8 mouse cellular contexts compared by ENCODE assay signal in the genomic region with DNA sequence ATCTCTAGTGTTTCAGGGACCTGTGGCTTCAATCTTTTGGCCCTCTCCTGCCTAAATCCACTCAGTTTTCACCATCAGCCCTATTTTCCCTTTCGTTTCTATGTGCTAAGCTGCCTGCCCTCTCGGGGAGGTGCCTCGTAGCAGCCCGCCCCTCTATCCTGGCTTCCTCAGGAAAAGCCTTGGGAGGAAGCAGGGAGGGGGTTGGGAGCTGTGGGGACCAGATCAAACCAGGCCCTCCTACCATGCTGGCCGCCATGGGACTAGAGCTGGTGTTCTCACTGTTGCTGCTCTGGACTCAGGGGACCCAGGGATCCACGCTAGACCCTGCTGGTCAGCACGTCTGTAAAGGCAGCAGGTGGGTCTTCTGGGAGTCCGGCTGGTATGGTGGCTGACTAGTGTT. TPM values are rescaled to one million over a fixed set of nuclear protein-coding genes. Genes with fewer than 3 reads are reported as not detected.
A peak's percentile ranks its signal among the peaks of the same experiment; 100 is the strongest.
DNase-seq lines count a peak whose midpoint lies in the region; ATAC-seq and TF ChIP-seq lines count a peak whose summit lies in the region.

Gene Scarf1, plus strand, starts transcription at position 205 of the 400 bp plus-strand sequence.

- H3K27ac ChIP-seq in kidney, adult 2 months (ENCODE audit: insufficient read depth, low read depth, low read length) = peak within 1 kb of the TSS; percentile 82
- H3K27ac ChIP-seq in lung, embryonic 15.5 days = no peak within 1 kb of the TSS

- H3K9me3 ChIP-seq in lung, embryonic 15.5 days = no peaks in the 10 kb centered on the region

- 0 out of 2 replicates have a peak, but pooled peaks have one; percentile 23 for ATAC-seq in lung, embryonic 15.5 days (ENCODE audit: borderline replicate concordance, extremely low read depth, low FRiP score, low TSS enrichment)

- no peaks in the 10 kb centered on the region; the same call in 1 of the 2 replicates for H3K36me3 ChIP-seq in kidney, adult 2 months (ENCODE audit: control insufficient read depth, insufficient read depth, low read length)
- peaks cover 13% of the 10 kb centered on the region for H3K36me3 ChIP-seq in lung, embryonic 15.5 days

- peak within 1 kb of the TSS; percentile 50 for H3K4me3 ChIP-seq in kidney, adult 2 months (ENCODE audit: insufficient read depth, low read depth, low read length)
- H3K4me3 ChIP-seq in lung, embryonic 15.5 days = peak within 1 kb of the TSS; percentile 33

- no peak for TF ChIP-seq POLR2A in kidney, adult 2 months (IDR thresholded peaks at IDR 0.05; ENCODE audit: low read depth, low read length)

- TF ChIP-seq CTCF in kidney, adult 2 months (conservative IDR thresholded peaks at IDR 0.05; ENCODE audit: insufficient read depth, insufficient read length, low read depth, low read length) = no peak

- H3K27me3 ChIP-seq in kidney, adult 2 months (replicated peaks; ENCODE audit: control insufficient read depth, insufficient read depth, low read length) = no peaks in the 10 kb centered on the region
- no peaks in the 10 kb centered on the region for H3K27me3 ChIP-seq in lung, embryonic 15.5 days

- 0 out of 2 replicates have a peak within 1 kb of the TSS, but pooled peaks have one; percentile 10 for H3K9ac ChIP-seq in lung, embryonic 15.5 days

- DNase-seq in cerebellum, adult 9-11 months = peak; percentile 26
- no peak for DNase-seq in cerebellum, adult 11-12 months
- DNase-seq in heart, adult 8-10 months (ENCODE audit: low spot score) = peak; percentile 81
- DNase-seq in kidney, adult 2 months = peak; percentile 83
- DNase-seq in testis, postnatal 10 days (ENCODE audit: low spot score) = no peak
- no peak for DNase-seq in retina, postnatal 1 day
- DNase-seq in thymus, postnatal 0 days (ENCODE audit: low spot score) = no peak

- WGBS in kidney, adult 2 months = 62% methylated on average over 8 of the region's 8 CpGs
- WGBS in lung, embryonic 15.5 days = 50% methylated on average over 8 of the region's 8 CpGs

- peaks cover 11% of the 10 kb centered on the region for H3K4me1 ChIP-seq in kidney, adult 2 months (ENCODE audit: control insufficient read depth, insufficient read depth, low read length)
- H3K4me1 ChIP-seq in lung, embryonic 15.5 days = peaks cover 23% of the 10 kb centered on the region

- peak within 1 kb of the TSS; percentile 48 for H3K4me2 ChIP-seq in lung, embryonic 15.5 days

RNA-seq across cellular contexts. Expression of gene Scarf1, which starts in this region (rescaled TPM):
- 1 to 10 TPM; 6.3 to 8.5 (median 7.4) TPM for total RNA-seq in heart, adult 8-10 months (2022)
- 13.3 and 17.3 TPM in 2 replicates for polyA plus RNA-seq in kidney, adult 2 months (2012; rRNA removed)
- polyA plus RNA-seq in lung, embryonic 15.5 days (2015; fragmentation: Nextera tagmentation; extraction: Ambion mirVana) = 16.2 and 16.3 TPM in 2 replicates
- 2.4 and 2.7 TPM in 2 replicates for polyA plus RNA-seq in thymus, postnatal 0 days (2015; fragmentation: Nextera tagmentation; extraction: Ambion mirVana)

Comparison
In these comparisons a context has a peak if more than half of its experiments do, and no peak if none do; other contexts are left out.
1. DNase-seq: peak in cerebellum, adult 9-11 months (single experiment), heart, adult 8-10 months (single experiment) and kidney, adult 2 months (single experiment); none in cerebellum, adult 11-12 months (single experiment), testis, postnatal 10 days (single experiment), retina, postnatal 1 day (single experiment) and thymus, postnatal 0 days (single experiment).